Mouse (Mus musculus) right cerebral cortex, adult 18-20 months (tissue): ENCODE measurements around the gene Tln1.
"Not testable (repeated sequence)": the region's sequence is repeated elsewhere in the genome, so short reads cannot be mapped to it uniquely, and the experiment has no call there.

Experiments
- DNase-seq: peaks from one replicate; pipeline ENCODE4 v3.0.0; 2022; ENCODE audit warnings: mixed read lengths

Gene Tln1

DNA sequence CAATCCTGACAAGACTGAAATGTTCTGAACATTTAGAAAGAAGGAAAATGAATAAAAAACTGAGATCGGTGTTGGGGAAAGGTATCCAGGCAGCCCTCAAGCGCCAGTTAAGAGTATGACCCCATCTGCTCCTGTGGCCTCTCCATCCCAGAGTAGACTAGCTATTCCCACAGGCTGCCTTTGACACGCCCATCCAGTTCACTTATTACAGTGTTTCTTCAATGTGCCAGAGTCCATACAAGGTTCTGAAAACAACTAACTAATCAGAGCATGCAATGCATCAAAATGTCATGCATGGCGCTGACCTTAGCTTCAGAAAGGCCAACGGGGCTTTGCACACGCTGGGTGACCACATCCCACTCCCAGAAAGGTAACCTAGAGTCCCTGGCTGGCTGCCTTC, 59.0 kb downstream of the Tln1 start:
- no peak for DNase-seq

DNA sequence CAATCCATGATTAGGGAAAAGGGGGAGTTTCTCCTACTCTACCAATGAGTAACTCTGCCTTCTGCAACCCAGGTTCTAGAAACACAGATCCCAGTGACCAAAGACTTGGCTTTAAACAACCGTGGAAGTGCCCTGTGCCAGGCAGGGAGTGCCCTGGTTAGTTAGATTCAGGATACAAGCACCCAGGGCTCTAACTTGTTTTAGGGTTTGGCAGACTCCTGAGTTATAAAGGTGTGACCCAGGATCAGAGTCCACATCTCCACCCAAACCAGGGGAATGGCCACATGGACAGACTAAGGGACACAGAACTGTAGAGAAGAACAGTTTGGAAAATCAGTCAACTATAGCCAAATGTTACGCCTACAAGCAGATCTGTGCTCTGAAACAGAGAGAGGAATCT, 59.5 kb downstream of the Tln1 start:
- DNase-seq, result no peak

DNA sequence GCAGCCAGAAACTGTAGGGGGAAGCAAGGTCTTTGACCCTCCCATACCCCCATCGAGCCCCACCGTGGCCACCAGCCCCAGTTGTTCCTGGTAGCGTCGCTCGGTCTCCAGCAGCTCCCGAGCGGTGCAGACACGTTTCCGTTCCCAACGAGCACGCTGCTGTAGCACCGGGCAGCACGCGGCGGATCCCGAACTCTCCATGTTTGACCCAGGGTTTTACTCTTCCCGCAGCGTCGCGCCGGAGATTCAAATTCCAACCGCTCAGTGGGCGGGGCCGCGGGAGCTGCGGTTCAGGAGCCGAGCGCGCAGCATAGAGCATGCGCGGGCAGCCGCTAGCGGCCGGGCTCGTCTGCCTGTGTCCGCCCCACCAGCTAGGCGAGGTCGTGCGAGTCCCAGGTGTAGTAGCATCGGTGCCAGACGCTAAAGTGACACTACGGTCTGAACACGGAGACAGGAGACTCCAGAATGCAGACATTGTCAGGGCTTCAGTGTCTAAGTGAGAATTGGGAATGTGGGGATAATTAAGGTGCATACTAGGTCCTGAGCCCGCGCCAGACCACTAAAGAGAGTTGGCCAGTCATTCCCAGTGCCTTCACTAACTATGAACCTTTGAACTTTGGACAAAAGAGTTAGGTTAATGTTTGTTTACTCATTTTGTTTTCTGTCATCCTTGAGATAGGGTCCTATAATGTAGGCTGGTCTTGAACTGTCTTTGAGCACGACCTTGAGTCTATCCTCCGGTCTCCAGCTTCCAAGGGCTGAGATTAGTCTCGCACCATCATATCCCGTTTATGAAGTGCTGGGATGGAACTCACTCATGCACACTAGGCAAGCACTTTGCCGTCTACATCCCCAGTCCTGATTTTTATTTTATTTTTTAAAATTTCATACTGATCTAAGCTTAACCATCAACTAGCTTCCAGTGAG, 62.8 kb downstream of the Tln1 start, which contains the start of gene Arhgef39:
Arhgef39 (minus strand) TSS at position 289 of the 927 bp plus-strand sequence.
- DNase-seq, result peak; percentile 79

DNA sequence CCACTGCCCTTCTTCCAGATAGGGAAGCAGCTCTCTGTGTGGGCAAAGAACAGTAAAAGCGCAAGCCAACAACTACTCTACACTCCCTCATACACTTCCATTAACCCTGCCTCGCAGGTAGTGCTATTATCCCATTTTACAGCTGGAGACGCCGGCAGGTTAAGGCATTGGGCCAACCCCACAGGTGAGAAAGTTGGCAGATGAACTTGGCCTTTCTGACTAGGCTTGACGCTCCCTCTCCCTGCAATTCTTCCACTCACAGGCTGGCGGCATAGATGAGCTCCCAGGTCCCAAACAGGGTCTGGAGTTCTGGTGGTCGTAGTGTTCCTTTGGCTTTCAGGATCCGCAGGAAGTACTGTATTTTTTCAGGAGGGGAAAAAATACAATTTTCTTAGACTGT, 63.5 kb downstream of the Tln1 start:
- DNase-seq, result no peak

DNA sequence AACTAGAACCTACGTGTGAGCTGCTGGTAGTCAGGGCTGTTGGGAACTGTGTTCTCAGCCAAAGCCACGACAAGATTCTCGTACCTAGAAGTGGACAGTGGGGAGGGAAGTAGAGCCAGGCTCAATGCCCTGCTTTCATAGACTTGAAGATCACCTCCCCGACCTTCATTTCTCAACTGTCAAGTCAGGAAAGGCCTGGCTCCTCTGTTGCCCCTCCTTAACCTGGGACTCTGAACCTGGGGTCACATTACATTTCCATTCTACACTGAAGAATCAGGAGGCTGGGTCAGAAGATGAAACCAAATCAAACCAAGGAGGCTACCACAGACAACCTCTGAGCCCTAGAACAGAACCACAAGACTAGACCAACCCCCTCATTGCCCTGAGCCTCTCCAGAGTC, 64.5 kb downstream of the Tln1 start:
- no peak for DNase-seq

DNA sequence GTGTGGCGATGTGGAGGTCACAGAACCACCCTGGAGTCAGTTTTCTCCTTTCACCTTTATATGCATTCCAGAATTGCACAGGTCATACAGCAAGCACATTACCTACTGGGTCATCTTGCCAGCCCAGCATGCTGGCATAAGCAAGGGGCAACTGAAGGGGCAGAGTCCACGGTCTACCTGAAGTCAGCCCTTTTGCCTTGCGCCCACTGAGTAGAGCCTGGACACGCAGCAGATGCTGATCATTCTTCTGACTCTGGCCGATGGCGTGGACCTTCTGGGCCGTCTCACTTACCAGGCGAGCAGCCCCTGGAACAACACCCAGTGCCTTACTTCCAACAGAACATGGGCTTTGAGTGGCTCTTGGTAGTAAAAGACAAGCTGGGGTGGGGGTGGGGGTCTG, 65.1 kb downstream of the Tln1 start:
- no peak for DNase-seq

DNA sequence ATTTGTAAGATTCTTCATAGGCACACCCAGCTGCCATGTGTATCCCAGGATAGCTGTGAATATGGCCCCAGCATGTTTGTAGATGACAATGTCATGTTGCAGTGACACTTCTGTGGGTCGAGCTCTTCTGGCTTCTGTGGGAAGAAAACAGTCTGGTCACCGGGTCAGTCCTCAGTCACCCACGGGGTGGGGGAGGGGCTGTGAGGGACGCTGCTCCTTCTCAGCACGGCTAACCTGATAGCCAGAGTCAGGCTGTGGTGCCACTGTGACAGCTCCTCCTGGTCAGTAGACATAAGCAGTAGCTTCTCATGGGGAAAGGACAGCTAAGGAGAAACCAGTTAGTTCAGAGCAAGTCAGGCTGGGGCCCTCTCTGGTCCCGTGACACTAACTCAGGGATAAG, 65.9 kb downstream of the Tln1 start:
- DNase-seq, result no peak

DNA sequence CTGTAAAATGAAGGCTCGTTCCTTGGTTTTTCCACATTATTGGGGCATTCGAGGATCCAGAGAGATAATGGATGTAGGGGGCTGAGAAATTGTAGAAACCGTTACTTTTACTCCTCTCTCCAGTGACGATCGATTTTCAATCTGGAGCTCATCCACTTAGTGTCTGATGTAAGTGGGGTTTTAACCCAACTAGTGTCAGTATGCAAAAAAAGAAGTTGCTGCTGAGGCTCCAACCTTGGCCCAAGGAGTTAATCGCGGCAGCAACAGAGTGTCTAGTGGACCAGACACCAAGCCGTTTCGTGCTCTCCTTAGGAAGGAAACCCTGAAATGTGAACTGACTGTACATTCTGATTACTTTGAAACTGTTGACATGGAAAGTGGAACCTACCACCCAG, 68.6 kb downstream of the Tln1 start:
- DNase-seq, result no peak

DNA sequence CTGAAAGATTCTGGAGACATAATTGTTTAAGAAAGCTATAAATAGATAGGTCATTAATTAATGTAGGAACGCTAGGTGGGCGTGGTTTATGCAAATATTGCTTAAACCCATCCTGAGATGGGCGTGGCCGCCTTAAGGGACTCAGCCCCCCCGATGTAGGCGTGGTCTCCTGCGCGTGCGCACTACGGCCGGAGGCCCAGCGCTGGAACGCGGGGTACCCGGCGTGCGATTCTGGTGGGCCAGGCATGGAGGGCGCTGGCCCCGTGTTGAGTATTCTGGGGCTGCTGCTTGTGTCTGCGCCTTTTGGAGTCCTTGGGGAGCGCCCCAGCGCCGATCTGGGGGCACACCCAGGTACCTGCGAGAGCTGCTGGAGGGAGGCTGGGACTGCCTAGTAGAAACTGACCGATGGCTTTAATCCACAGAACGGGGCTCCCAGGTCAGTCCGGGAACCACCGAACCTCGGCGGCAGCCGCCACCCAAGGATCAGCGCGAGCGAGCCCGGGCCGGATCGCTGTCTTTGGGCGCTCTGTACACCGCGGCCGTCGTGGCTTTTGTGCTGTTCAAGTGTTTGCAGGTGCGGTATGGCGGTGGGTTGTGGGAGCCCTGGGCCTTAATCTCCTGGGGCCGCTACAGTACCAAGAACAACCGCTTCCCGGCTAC, 69.2 kb downstream of the Tln1 start:
- DNase-seq, result peak; percentile 96

DNA sequence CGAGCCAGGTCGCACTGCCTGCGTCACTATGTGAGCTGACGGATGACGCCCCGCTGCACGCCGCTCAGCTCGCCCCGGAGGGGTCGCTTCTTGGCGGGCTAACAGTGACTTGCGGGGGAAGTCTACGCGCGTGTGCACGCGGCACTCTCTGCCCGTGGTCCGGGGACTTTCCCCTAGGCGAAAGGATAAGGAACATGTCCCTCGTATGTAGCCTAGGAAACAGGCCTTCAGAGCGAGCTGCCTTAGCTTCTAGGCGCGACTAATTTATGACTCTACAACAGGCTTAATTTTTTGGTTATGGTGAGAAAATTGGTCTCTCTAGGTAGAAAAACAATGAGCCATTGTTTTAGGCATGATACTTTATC, 69.7 kb downstream of the Tln1 start, which contains the start of gene Ccdc107:
Ccdc107 (plus strand) TSS at position 80 of the 365 bp plus-strand sequence.
- peak; percentile 97 for DNase-seq

DNA sequence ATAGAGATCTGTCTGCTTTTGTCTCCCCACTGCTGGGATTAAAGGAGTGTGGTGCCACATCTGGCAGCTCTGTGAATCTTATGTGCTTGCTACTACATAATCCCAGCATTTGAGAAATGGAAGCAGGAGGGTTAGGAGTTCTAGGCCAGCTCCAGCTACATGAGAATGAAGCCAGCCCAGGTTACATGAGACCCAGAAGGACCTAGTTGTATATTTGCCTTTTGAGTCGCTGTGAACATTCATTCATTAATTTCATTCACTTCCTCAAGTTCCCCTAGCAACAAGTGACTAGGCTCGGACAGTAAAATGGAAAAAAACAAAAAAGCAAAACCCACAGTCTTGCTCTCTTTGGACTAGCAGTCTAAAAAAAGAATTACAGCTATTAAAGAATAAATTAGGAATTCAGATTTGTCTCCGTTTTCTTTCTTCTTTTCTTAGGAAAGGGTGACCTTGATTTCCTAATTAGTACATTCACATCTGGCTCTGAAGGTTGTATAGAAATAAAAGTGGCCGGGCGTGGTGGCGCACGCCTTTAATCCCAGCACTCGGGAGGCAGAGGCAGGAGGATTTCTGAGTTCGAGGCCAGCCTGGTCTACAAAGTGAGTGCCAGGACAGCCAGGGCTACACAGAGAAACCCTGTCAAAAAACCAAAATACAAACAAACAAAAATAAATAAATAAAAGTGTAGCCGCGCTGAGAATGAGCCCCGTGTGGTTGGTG, 70.2 kb downstream of the Tln1 start:
- DNase-seq, result no peak

DNA sequence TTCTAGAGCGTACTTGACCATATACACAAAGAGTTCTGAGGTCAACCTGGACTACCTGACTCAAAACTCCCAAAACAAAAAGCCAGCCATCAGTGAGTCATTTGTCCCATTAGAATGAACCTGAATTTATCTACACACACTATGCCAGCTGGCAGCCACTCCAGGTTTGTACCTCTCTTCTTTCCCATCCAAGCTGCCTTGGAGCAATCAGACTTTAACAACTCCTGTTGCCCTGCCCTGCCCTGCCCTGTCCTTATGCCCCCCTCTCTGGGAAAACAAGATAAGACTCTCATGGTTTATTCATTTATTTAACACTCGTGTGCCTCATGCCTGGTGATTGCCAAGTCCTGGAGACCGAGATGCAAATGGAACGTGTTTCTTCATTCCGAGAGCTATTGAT, 71.7 kb downstream of the Tln1 start:
- no peak for DNase-seq

DNA sequence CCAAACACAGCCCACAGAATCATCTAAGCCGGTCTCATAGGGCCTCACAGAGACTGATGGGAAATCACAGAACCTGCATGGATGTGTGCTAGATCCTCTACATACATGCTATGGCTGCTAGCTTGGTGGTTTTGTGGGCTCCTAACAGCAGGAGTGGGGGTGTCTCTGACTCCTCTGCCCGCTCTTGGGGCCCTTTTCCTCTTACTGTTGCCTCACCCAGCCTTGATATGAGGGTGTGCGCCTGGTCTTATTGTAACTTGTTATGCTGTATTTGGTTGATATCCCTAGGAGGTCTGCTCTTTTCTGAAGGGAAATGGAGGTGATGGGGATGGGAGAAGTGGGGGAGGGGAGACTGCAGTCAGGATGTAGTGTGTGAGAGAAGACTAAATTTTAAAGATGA, 72.9 kb downstream of the Tln1 start:
- no peak for DNase-seq

DNA sequence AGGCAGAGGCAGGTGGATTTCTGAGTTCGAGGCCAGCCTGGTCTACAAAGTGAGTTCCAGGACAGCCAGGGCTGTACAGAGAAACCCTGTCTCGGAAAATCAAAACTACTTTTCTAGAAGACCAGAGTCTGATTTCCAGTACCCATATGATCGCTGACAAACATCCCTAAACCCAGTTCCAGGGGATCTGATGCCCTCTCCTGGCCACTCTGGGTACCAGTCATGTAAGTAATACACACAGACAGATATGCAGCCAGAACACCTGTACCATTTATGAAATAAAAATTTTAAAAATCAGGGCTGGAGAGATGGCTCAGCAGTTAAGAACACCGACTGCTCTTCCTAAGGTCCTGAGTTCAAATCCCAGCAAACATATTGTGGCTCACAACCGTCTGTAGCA, 76.8 kb downstream of the Tln1 start:
- DNase-seq, result not testable (repeated sequence)

DNA sequence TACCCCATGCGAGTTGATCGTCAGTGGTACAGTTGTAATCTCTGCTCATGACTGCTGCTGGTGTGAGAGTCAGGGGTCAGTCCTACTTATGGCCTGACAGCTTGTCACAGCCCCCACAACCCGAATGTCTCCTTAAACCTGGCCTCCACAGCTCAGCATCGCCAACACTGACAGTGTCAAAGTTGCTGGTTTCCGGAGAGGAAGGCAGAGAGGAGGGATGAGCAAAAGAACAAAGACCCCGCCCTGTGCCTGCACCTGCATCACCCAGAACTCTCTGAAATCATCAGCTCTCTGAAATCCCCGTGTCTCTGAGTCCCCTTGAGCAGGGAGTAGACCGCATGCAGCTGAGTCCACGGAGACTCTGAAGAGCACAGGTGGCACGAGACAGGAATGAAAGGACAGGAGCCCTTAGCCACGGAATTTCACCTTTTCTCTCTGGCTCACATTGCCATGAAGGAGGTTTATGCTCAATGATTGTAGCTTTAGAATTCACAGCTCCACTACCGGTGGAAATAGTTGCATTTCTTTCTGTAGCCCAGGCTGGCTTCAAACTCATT, 78.9 kb downstream of the Tln1 start, which contains the start of gene Sit1:
Sit1 (minus strand) TSS at position 200 of the 557 bp plus-strand sequence.
- DNase-seq, result no peak

DNA sequence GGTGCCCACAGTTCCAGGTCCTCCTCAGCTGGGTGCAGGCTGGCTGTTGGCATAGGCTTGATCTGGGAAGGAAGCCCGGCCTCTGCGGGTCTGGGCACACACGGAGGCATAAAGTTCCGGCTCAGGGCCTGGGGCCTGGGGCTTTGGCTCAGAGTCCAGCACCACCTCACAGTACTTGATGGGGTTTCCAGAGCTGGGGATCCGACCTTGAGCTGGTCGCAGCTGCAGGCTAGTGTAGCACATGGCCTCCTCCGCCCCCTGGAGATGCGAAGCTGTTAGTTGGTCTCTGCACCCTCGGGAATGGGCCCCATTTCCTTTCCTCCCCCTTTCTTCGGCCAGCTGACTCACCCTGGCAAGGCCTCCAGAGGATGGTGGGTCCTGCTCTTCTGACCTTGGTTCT, 79.9 kb downstream of the Tln1 start:
- no peak for DNase-seq

DNA sequence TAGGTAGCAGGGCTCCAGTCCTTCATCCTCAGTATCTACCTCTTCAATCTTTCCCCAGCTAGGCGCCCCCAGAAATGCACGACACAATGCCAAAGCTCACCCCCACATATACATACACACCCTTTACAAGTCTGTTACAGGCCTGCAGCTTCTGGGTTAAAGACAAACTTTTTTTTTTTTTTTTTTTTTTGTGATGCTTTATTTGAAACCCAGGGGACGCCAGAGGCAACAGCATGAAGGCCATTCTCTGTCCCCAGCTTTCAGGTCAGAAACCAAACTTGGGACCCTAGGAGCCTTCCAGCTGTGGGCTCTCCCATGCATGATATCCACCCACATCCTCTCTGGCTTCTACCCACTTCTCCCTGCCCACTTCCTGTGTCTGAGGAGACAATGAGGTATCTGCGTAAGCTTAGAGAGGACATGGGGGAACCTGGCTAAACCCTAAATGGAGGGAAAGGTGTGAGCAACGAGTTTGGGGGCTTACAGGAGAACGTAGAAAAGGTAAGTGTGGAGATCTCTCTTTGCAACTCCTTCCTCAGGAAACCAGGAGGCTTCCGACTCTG, 80.5 kb downstream of the Tln1 start:
- no peak for DNase-seq
